Mouse (Mus musculus) CD4-positive, CD25-positive, alpha-beta regulatory T cell, adult 4 months (primary cell): ENCODE data around the gene Phf12. TPM values are rescaled to one million over a fixed set of nuclear protein-coding genes. Genes with fewer than 3 reads are reported as not detected.
A peak's percentile ranks its signal among the peaks of the same experiment; 100 is the strongest.

Experiments used
- ATAC-seq: one replicate; pipeline ENCODE4 v1.8.0; 2017
- polyA plus RNA-seq, 2 experiments: library from polyadenylated mRNA; unstranded; fragments of 100-300 nt; shearing (Covaris generic); gene quantifications; one replicate each; pipeline ENCODE4 v1.2.1; 2017

The Phf12 gene
- 10 to 100 TPM; 28.5 to 31.9 TPM for polyA plus RNA-seq

GRCm38 (mm10) chr11:77982441-77982905 is at the start of gene Phf12:
Gene Phf12 (plus strand): TSS chr11:77982754.
- ATAC-seq = peak; percentile 71

GRCm38 (mm10) chr11:77934111-77934521 is 48.4 kb upstream of the Phf12 start:
- ATAC-seq = no peak

DNA sequence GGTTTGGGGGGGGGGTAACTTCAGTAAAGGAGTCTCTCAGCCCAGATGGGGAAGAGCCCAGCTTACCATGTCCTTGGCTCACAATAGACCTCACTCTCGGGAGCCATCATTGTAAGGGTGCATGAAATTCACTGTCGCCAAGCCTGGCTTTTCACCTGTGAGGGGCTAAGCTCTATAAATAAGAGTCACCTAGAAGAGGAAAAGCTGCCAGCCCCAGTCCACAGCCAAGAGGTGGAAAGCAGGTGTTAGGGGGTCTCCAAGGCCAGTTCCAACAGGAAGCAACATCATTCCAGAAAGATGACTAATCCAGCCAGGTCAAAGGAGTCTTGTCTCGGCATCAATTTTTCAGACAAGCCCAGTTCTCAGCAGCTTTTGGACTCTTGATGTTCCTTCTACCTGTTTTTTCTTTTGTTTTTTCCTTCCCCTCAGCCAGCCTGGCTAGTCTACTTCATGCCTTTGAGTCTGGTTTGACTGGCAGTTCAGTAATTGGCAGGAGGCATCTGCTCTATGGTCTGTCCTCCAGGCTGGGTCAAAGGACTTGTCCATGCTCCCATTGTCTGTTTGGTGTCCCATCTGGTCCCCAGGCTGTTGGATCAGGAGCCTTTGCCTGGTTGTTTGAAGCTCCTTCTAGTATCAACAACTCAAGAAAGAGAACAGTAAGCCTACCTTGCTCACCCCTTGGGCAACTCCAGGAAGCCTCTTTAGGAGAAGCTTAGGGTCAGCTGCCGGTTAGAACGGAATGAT is 47.8 kb upstream of the Phf12 start:
- ATAC-seq = no peak

- ATAC-seq = no peak
Observed at GRCm38 (mm10) chr11:77936846-77937245, 45.7 kb upstream of the Phf12 start.

DNA sequence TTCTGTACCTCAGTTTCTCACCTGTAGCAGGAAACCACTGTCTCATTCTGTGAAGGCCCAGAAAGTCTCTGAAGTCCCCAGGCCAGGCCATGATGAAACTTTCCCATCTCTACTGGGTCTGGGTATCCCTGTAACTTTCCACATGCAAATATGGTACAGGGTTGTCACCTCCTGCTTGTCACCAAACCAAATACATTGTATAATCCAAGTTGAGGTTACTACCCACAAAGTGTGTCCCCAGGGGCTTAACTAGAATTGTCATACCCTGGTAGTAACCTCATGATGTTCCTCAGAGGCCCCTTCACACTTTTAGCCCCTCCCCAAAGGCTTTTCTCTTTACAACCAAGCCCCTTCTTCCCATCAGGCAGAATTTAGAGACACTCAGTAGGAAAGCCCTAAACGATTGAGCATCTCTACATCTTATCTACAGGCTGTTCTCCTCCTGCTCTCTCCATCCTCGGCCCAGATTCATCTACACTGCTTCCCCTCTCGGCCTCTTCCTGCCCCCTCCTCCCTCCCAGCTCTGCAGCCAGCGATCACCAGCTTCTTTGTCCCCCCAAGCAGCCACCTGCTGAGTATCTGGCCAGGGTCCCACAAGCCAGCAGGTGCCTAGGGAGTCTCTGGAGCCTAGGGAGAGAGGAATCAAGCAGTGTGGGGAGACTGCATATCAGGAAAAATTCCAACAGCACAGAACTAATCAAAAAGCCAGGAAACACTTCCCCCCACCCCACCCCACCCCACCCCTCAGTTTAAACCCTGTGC is 44.7 kb upstream of the Phf12 start:
- ATAC-seq = no peak

GRCm38 (mm10) chr11:77942230-77942629 is 40.3 kb upstream of the Phf12 start:
- ATAC-seq = no peak

DNA sequence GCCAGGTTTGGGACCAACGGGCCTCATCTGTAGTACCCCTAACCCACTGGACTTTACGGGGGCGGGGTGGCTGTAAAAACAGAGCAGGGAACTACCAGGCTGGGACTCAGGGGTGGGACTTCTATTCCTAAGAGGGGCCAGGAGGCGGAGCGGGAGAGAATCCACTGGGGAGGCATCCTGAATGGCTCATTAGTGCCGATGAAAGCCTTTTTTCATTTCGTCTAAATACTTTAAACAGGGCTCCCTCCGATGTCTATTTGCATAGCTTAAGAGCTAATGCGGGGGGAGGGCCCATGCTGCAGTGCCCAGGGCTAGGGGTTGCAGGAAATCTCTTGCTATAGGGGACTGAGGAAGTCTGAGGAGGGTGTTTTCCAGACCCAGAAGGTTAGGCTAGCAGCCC is 34.7 kb upstream of the Phf12 start:
- ATAC-seq = no peak

GRCm38 (mm10) chr11:77950125-77950685 is 32.3 kb upstream of the Phf12 start:
- no peak for ATAC-seq

- no peak for ATAC-seq
Observed at GRCm38 (mm10) chr11:77950797-77951228, 31.7 kb upstream of the Phf12 start.

GRCm38 (mm10) chr11:77953671-77954070 is 28.9 kb upstream of the Phf12 start:
- ATAC-seq = no peak

DNA sequence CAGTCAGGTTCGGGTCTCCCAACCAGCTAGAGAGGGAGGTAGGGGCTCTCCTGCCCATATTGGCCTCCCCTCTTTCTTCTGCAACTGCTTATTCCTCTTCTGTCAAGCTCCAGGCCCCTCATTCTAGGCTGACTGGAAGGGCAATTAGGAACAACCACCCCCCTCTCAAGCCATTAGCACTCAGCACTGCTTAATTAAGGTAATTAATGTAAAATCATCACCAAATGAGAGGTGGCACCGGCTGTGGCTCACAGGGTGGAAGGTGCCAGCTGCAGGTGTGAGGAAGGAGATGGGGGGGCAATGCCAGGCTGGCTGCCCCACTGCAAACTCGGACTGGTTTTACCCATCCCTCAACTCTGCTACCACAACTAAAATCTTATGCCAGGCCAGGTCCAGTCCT is 26.1 kb upstream of the Phf12 start:
- no peak for ATAC-seq

- no peak for ATAC-seq
Observed at GRCm38 (mm10) chr11:77958268-77958667, 24.3 kb upstream of the Phf12 start.

DNA sequence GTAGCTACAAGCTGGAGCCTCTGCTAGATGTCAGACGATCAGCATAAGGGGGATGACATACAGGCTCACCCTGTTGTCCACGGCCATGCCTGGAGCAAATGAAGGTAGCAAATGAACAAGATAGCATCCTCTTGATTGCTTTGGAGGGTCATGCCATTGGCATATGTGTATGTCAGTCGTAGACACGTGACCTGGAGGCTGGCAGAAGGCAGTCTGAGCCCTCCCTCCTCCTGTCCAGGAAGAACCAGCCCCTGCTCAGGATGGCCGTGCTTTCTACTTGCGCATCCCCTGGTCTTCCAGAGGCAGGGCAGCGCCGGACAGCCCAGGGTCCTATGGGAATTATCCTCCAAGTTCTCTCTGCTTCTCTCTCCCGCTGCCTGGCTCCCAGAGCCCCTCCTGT is 23.6 kb upstream of the Phf12 start:
- ATAC-seq = no peak

GRCm38 (mm10) chr11:77960199-77960598 is 22.4 kb upstream of the Phf12 start:
- no peak for ATAC-seq

DNA sequence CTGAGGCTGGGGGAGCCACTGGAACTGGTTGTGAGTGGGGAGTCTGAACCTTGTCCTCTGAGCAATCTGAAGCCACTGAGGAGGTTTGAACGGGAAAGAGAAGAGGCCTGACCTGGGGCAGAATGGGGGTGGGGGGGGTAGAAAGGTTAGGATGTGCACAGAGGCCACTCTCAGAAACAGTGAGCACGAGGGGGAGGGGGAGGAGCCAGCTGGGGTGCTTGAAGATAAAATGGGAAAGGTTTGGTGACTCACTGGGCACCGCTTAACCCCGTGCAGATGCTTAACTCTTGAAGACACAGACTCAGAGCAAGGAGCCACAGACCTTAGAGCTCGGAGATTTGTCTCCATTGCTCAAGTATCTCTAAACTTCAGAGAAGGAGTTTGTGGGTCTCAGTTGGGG is 21.7 kb upstream of the Phf12 start:
- no peak for ATAC-seq

DNA sequence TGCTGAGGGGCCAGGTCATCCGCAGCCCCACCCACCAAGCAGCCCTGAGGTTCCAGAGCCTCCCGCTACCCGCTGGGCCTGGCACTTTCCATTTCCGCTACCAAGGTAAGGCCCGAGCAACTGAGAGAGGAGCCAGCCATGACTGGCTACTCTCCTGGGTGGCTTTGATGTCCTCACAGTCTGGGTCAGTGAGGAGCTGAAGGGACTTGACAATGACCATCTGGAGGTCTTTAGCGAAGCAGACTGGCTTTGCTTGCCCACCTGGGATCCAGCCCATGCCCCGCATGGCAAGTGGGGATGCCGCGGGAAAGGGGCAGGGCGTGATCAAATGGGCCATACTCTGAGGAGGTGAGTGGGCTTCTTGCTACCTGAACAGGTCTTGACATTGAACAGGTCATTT is 19.6 kb upstream of the Phf12 start:
- no peak for ATAC-seq

- no peak for ATAC-seq
Observed at GRCm38 (mm10) chr11:77964415-77965095, 18.0 kb upstream of the Phf12 start.

- no peak for ATAC-seq
Observed at GRCm38 (mm10) chr11:77965101-77966036, 17.2 kb upstream of the Phf12 start.

GRCm38 (mm10) chr11:77966037-77966391 is 16.5 kb upstream of the Phf12 start:
- no peak for ATAC-seq

- peak; percentile 41 for ATAC-seq
Observed at GRCm38 (mm10) chr11:77967114-77967513, 15.4 kb upstream of the Phf12 start.

DNA sequence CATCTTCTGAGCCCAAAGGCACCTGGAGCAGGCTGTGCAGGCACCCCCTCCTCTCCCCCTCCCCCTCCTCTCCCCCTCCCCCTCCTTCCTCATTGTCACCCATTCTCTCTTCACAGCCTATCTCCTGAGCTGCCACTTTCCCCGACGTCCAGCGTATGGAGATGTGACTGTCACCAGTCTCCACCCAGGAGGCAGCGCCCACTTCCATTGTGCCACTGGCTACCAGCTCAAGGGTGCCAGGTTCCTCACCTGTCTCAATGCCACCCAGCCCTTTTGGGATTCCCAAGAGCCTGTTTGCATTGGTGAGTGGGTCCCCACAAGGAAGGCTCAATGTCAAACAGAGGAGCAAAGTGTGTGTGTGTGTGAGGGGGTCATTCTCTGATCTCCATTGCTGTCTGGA is 13.8 kb upstream of the Phf12 start:
- no peak for ATAC-seq

DNA sequence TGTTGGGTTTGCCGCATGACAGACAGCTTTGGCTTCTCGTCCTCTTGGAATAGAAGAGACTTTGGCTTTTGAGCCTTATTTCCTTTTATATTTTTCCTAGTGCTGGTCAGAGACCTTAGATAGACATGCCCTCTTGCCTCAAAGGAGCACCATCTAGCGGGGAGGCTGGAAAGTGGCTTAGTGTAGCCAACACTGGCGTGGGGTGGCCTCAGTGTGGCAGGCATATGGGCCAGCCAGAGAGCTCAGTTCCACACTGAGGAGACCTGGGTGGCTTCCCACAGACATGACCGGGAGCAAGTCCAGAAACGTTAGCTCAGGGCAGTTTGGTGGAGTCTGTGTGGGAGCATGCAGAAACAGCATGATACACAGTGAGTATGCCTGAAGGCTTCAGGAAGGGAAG is 11.8 kb upstream of the Phf12 start:
- ATAC-seq = no peak
